Mouse (Mus musculus): ENCODE data around the gene March1. TPM values are rescaled to one million over a fixed set of nuclear protein-coding genes. Genes with fewer than 3 reads are reported as not detected.

Gene March1
- polyA plus RNA-seq, 1 experiment from 2014 or later: 5.2 TPM

DNA sequence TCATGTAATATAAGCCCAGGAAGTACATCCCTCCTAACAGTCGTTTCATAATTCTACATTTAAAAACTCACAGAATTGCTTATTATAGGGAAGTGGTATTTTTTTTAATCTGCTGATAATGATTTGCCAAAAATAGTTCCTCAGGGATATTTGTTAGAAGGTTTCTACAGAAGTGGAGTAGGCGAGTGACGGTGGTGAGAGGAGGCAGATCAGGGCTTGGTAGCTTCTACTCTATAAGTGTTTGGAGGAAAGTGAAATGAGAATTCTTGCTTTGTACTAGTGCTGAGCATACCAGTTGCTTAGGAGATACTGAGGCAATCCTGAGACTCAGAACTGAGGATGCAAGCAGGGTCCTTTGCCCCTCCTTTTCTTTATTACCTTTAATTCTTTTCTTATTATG is 476.5 kb downstream of the March1 start:
- H3K27me3 ChIP-seq (ENCODE audit: insufficient read depth, poor library complexity, severe bottlenecking): no peaks in the 10 kb centered on the region
- WGBS: 88% methylated on average over 3 of the region's 3 CpGs
- no peak overlapping the region for H3K4me3 ChIP-seq
- H3K9me3 ChIP-seq: no peaks in the 10 kb centered on the region
- no peak overlapping the region for H3K27ac ChIP-seq
- H3K36me3 ChIP-seq: no peaks in the 10 kb centered on the region
- no peaks in the 10 kb centered on the region for H3K4me1 ChIP-seq (replicated peaks)
- DNase-seq (ENCODE audit: low spot score): no peak

- no peaks in the 10 kb centered on the region for H3K9me3 ChIP-seq
- no peak overlapping the region for H3K4me3 ChIP-seq
- WGBS: 90% methylated on average over 1 of the region's 1 CpGs
- H3K27ac ChIP-seq: no peak overlapping the region
- DNase-seq (ENCODE audit: low spot score): no peak
- H3K4me1 ChIP-seq (replicated peaks): no peaks in the 10 kb centered on the region
- H3K27me3 ChIP-seq (ENCODE audit: insufficient read depth, poor library complexity, severe bottlenecking): no peaks in the 10 kb centered on the region
- H3K36me3 ChIP-seq: no peaks in the 10 kb centered on the region
These were observed 480.4 kb downstream of the March1 start for GRCm38 (mm10) chr8:66098148-66098547.

DNA sequence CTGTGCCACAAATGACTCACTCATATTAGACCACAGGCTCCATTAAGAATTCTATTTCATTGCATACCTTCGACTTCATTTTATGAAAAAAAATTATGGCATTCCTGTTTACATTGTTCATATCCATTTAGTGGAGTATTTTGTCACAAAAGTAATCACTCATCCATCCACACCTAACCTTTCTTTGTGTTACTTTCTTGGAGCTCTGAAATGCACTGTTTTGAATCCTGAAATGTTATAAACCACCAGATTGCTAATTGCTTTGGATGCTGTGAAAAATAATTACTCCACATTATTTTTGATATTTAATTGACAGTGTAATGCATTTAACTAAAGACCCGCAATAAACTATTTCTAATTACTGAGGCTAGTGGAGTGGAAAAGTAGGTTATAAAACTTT is 501.6 kb downstream of the March1 start:
- Histone ChIP-seq H3K36me3 (no peaks in the 10 kb centered on the region), H3K27ac (no peak overlapping the region), H3K27me3 (ENCODE audit: insufficient read depth, poor library complexity, severe bottlenecking) (no peaks in the 10 kb centered on the region), H3K9me3 (no peaks in the 10 kb centered on the region), H3K4me1 (replicated peaks) (no peaks in the 10 kb centered on the region), H3K4me3 (no peak overlapping the region)
- 89% methylated on average over 2 of the region's 2 CpGs for WGBS
- no peak for DNase-seq (ENCODE audit: low spot score)

DNA sequence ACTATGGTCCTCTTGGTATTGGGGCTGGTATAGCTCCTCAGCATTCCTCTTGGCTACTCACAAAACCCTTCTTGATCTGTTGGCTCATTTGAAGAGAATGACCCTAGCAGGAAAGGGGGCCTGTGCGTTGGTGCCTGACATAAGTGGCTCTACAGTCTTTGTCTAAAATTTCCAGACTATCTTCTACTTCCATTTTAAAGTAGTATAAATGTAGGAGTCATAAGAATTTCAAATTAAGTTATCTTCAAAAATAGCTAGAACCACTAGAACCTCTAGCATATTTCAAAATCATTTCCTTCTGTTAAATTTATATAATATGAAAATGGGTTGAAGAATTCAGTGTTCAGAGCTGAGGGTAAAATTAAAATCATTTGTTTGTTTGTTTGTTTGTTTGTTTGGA is 541.9 kb downstream of the March1 start:
- Histone ChIP-seq H3K36me3 (no peaks in the 10 kb centered on the region), H3K27ac (no peak overlapping the region), H3K9me3 (no peaks in the 10 kb centered on the region), H3K27me3 (ENCODE audit: insufficient read depth, poor library complexity, severe bottlenecking) (no peaks in the 10 kb centered on the region), H3K4me1 (replicated peaks) (no peaks in the 10 kb centered on the region), H3K4me3 (no peak overlapping the region)
- 91% methylated on average over 1 of the region's 1 CpGs for WGBS
- DNase-seq (ENCODE audit: low spot score): no peak

DNA sequence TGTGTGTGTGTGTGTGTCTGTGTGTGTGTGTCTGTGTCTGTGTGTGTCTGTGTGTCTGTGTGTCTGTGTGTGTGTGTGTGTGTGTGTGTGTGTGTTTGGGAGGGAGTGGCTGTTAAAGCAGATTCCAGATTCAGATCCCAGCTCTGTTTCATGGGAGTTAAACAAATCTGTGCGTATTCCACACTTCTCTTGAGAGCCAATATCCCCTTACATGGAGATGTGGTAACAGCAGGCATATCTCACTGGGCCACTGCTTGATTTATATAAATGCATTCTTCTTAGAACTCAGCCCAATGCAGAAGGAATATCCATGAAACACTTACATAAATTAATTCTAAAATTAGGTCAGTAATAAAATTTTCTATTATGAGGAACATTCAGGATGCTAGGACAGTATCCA is 549.1 kb downstream of the March1 start:
- Histone ChIP-seq H3K4me1 (replicated peaks) (no peaks in the 10 kb centered on the region), H3K36me3 (no peaks in the 10 kb centered on the region), H3K4me3 (no peak overlapping the region), H3K27ac (no peak overlapping the region), H3K9me3 (no peaks in the 10 kb centered on the region), H3K27me3 (ENCODE audit: insufficient read depth, poor library complexity, severe bottlenecking) (no peaks in the 10 kb centered on the region)
- no peak for DNase-seq (ENCODE audit: low spot score)
- 91% methylated on average over 1 of the region's 1 CpGs for WGBS

DNA sequence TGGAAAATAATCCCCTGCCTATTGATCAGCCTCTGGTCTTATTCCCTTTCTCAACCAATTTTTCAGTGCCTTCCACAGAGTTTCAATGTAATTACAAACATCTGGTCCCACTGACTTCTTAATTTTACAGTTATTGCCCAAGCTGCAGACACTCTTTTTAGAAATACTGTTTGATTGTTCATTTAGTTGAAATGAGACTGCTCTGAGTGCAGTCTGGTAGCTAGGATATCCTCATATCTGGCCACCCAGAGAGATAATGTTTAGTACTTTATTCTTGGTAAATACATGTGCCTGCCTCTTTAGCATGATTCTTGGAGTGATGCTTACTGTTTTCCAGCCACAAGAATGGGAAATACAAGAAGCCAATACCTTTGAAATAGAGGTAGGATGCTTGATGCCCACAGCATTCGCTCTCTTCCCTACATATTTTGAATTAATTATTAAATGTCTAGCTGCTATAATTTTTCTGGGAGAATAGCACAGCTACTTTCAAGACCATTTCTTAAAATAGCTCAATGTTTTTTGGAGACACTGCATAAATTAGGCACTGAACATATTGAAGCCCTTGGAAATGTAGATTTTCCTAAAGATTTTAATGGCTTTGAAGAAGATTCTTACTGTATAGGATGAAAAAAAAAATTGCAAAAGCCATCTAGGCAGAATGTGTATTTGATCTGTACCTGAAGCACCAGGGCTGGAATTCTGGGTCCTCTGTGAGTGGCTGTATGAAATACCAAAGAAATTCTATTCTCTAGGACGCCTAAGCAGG is 549.9 kb downstream of the March1 start:
- 81% methylated on average over 2 of the region's 2 CpGs for WGBS
- Histone ChIP-seq H3K9me3 (no peaks in the 10 kb centered on the region), H3K4me1 (replicated peaks) (no peaks in the 10 kb centered on the region), H3K4me3 (no peak overlapping the region), H3K36me3 (no peaks in the 10 kb centered on the region), H3K27ac (no peak overlapping the region), H3K27me3 (ENCODE audit: insufficient read depth, poor library complexity, severe bottlenecking) (no peaks in the 10 kb centered on the region)
- no peak for DNase-seq (ENCODE audit: low spot score)

DNA sequence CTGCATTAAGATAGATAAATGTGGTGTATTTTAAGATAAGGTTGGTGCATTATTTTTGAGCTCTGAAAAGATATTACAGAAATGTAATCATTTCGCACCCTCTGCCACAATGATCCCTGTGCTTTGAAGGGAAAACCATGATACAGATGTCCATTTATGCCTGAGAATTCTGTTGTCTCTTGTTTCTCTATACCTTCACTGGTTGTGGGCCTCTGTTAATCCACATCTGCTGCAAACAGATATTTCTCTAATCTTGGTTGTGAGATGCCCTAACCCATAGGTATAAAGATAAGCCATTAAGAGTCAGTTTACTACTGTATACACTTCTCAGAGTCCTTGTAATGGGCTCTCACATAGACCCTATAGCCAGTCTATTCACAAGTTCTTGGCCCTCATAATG is 561.6 kb downstream of the March1 start:
- H3K27ac ChIP-seq: no peak overlapping the region
- WGBS: 95% methylated on average over 1 of the region's 1 CpGs
- H3K9me3 ChIP-seq: no peaks in the 10 kb centered on the region
- no peak overlapping the region for H3K4me3 ChIP-seq
- no peak for DNase-seq (ENCODE audit: low spot score)
- no peaks in the 10 kb centered on the region for H3K4me1 ChIP-seq (replicated peaks)
- no peaks in the 10 kb centered on the region for H3K27me3 ChIP-seq (ENCODE audit: insufficient read depth, poor library complexity, severe bottlenecking)
- no peaks in the 10 kb centered on the region for H3K36me3 ChIP-seq

GRCm38 (mm10) chr8:66181265-66181664 is 563.6 kb downstream of the March1 start:
- WGBS: 88% methylated on average over 4 of the region's 4 CpGs
- no peak overlapping the region for H3K27ac ChIP-seq
- no peak for DNase-seq (ENCODE audit: low spot score)
- H3K4me1 ChIP-seq (replicated peaks): no peaks in the 10 kb centered on the region
- H3K36me3 ChIP-seq: no peaks in the 10 kb centered on the region
- H3K4me3 ChIP-seq: no peak overlapping the region
- H3K9me3 ChIP-seq: no peaks in the 10 kb centered on the region
- no peaks in the 10 kb centered on the region for H3K27me3 ChIP-seq (ENCODE audit: insufficient read depth, poor library complexity, severe bottlenecking)

GRCm38 (mm10) chr8:66182257-66182656 is 564.6 kb downstream of the March1 start:
- Histone ChIP-seq H3K27ac (no peak overlapping the region), H3K4me1 (replicated peaks) (no peaks in the 10 kb centered on the region), H3K36me3 (no peaks in the 10 kb centered on the region), H3K27me3 (ENCODE audit: insufficient read depth, poor library complexity, severe bottlenecking) (no peaks in the 10 kb centered on the region), H3K4me3 (no peak overlapping the region), H3K9me3 (no peaks in the 10 kb centered on the region)
- 83% methylated on average over 3 of the region's 3 CpGs for WGBS
- DNase-seq (ENCODE audit: low spot score): no peak

- no peak for DNase-seq (ENCODE audit: low spot score)
- Histone ChIP-seq H3K9me3 (no peaks in the 10 kb centered on the region), H3K27me3 (ENCODE audit: insufficient read depth, poor library complexity, severe bottlenecking) (no peaks in the 10 kb centered on the region), H3K4me3 (no peak overlapping the region), H3K4me1 (replicated peaks) (no peaks in the 10 kb centered on the region), H3K36me3 (no peaks in the 10 kb centered on the region), H3K27ac (no peak overlapping the region)
- 80% methylated on average over 2 of the region's 2 CpGs for WGBS
These were observed 565.8 kb downstream of the March1 start for GRCm38 (mm10) chr8:66183454-66183853.

DNA sequence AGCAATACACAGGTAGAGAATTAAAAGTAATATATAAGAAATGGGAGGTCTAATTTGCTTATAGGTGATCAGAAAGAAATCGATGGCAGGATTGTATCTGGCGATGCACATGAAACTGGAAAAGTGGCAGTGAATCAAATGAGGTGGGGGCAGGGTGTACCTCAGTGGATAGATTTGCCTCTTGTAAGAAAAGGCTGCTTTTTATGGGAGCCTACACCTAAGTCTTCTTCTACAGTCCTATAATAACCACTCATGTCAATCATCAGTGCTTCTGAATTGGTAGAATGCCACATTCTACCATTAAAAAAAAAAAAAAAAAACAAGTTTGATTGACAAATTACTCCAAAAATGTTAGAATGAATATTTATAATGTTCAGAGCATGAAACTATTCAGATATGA is 567.5 kb downstream of the March1 start:
- WGBS: 97% methylated on average over 2 of the region's 2 CpGs

GRCm38 (mm10) chr8:66194416-66194815 is 576.7 kb downstream of the March1 start:
- 91% methylated on average over 2 of the region's 2 CpGs for WGBS
- Histone ChIP-seq H3K4me1 (replicated peaks) (no peaks in the 10 kb centered on the region), H3K9me3 (no peaks in the 10 kb centered on the region), H3K36me3 (no peaks in the 10 kb centered on the region), H3K27me3 (ENCODE audit: insufficient read depth, poor library complexity, severe bottlenecking) (no peaks in the 10 kb centered on the region), H3K4me3 (no peak overlapping the region), H3K27ac (no peak overlapping the region)
- DNase-seq (ENCODE audit: low spot score): no peak

More for the DNA sequence above, 567.5 kb downstream of the March1 start:
- Histone ChIP-seq H3K27ac (no peak overlapping the region), H3K27me3 (ENCODE audit: insufficient read depth, poor library complexity, severe bottlenecking) (no peaks in the 10 kb centered on the region), H3K36me3 (no peaks in the 10 kb centered on the region), H3K4me3 (no peak overlapping the region), H3K4me1 (replicated peaks) (no peaks in the 10 kb centered on the region), H3K9me3 (no peaks in the 10 kb centered on the region)
- DNase-seq (ENCODE audit: low spot score): no peak

DNA sequence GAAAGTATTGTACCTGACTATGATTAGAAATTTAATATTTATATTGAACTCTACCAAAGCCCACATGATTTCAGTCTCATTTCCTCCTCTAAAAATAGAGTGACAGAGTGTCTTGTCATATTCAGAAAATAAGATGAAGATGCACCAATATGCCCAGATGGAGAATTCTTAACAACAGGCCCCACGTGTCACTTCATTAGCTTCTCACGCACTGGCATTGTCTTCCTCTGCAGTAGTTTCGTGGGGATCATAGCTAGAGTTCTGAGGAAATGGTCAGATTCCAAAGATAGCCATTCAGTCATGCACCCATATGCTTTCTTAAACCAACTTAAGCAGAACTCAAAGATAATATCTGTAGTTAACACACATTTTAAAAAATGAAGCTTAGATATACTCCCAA is 582.5 kb downstream of the March1 start:
- no peak for DNase-seq (ENCODE audit: low spot score)
- WGBS: 90% methylated on average over 3 of the region's 3 CpGs
- Histone ChIP-seq H3K4me3 (no peak overlapping the region), H3K27ac (no peak overlapping the region), H3K27me3 (ENCODE audit: insufficient read depth, poor library complexity, severe bottlenecking) (no peaks in the 10 kb centered on the region), H3K36me3 (no peaks in the 10 kb centered on the region), H3K9me3 (no peaks in the 10 kb centered on the region), H3K4me1 (replicated peaks) (no peaks in the 10 kb centered on the region)

Data from hindbrain, embryonic 10.5 days (tissue).